Mouse (Mus musculus): ENCODE data around the gene Tert.

DNA sequence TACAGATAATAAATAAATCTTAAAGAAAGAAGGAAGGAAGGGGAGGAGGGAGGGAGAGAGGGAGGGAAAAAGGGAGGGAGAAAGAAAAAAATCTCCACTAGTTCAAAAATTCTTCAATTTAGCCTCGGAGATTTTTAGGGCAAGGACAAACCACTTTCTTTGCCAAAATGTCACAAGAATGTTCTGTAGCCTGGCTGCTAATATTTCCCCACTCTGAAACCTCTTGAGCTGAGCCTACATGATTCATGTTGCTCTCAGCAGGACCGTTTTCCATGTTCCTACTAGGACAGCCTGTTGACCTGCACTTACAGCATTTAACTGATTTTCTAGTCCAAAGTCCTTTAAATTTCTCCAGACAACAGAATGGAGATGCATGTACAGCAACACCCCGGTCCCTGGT, 28.3 kb downstream of the Tert start:
- TF ChIP-seq MAX (IDR thresholded peaks at IDR 0.05) (no peak), CTCF (IDR thresholded peaks at IDR 0.05; ENCODE audit: control insufficient read depth, insufficient read depth, insufficient read length) (no peak), MYOG (IDR thresholded peaks at IDR 0.05; ENCODE audit: control insufficient read depth, extremely low read depth, insufficient read length) (no peak), CEBPB (IDR thresholded peaks at IDR 0.05; ENCODE audit: low read depth) (no peak)
